Mouse (Mus musculus): ENCODE measurements around the gene Them5. TPM values are rescaled to one million over a fixed set of nuclear protein-coding genes. Genes with fewer than 3 reads are reported as not detected.

The Them5 gene
- total RNA-seq, 2 experiments from 2014 or later = not detected

- intact Hi-C loops (cut with DNase I) = no loop called here
- no peak for DNase-seq (ENCODE audit: low spot score)
Observed at GRCm38 (mm10) chr3:94369709-94370108, 27.8 kb downstream of the Them5 start.

- intact Hi-C loops (cut with DNase I) = no loop called here
- peak; percentile 63 for DNase-seq (ENCODE audit: low spot score)
Observed at GRCm38 (mm10) chr3:94371637-94372036, 29.7 kb downstream of the Them5 start.

- no peak for DNase-seq (ENCODE audit: low spot score)
- intact Hi-C loops (cut with DNase I) = no loop called here
Observed at GRCm38 (mm10) chr3:94372038-94372437, 30.1 kb downstream of the Them5 start.

- intact Hi-C loops (cut with DNase I) = no loop called here
- peak; percentile 26 for DNase-seq (ENCODE audit: low spot score)
Observed at GRCm38 (mm10) chr3:94372641-94373040, 30.7 kb downstream of the Them5 start, which contains the start of gene Rorc. Gene Rorc, plus strand, starts transcription at chr3:94372794.

GRCm38 (mm10) chr3:94373090-94373489 lies 31.2 kb downstream of the Them5 start:
- no peak for DNase-seq (ENCODE audit: low spot score)
- intact Hi-C loops (cut with DNase I) = no loop called here

GRCm38 (mm10) chr3:94373597-94374011 lies 31.7 kb downstream of the Them5 start:
- DNase-seq (ENCODE audit: low spot score) = no peak
- intact Hi-C loops (cut with DNase I) = no loop called here

GRCm38 (mm10) chr3:94374636-94375035 lies 32.7 kb downstream of the Them5 start:
- no peak for DNase-seq (ENCODE audit: low spot score)
- intact Hi-C loops (cut with DNase I) = no loop called here

- intact Hi-C loops (cut with DNase I) = no loop called here
- no peak for DNase-seq (ENCODE audit: low spot score)
Observed at GRCm38 (mm10) chr3:94375146-94375545, 33.2 kb downstream of the Them5 start.

GRCm38 (mm10) chr3:94375861-94376260 lies 34.0 kb downstream of the Them5 start:
- intact Hi-C loops (cut with DNase I) = no loop called here
- DNase-seq (ENCODE audit: low spot score) = no peak

GRCm38 (mm10) chr3:94377028-94377923 lies 35.4 kb downstream of the Them5 start:
- intact Hi-C loops (cut with DNase I) = no loop called here
- no peak for DNase-seq (ENCODE audit: low spot score)

GRCm38 (mm10) chr3:94379831-94380510 lies 38.1 kb downstream of the Them5 start:
- intact Hi-C loops (cut with DNase I) = no loop called here
- no peak for DNase-seq (ENCODE audit: low spot score)

- intact Hi-C loops (cut with DNase I) = no loop called here
- DNase-seq (ENCODE audit: low spot score) = no peak
Observed at GRCm38 (mm10) chr3:94382308-94382707, 40.4 kb downstream of the Them5 start.

GRCm38 (mm10) chr3:94383476-94383875 lies 41.6 kb downstream of the Them5 start:
- DNase-seq (ENCODE audit: low spot score) = no peak
- intact Hi-C loops (cut with DNase I) = no loop called here

- intact Hi-C loops (cut with DNase I) = no loop called here
Observed at GRCm38 (mm10) chr3:94386671-94387070, 44.8 kb downstream of the Them5 start.

GRCm38 (mm10) chr3:94387391-94387790 lies 45.5 kb downstream of the Them5 start:
- DNase-seq (ENCODE audit: low spot score) = no peak
- intact Hi-C loops (cut with DNase I) = no loop called here

More at GRCm38 (mm10) chr3:94386671-94387070, 44.8 kb downstream of the Them5 start:
- no peak for DNase-seq (ENCODE audit: low spot score)

- intact Hi-C loops (cut with DNase I) = no loop called here
- DNase-seq (ENCODE audit: low spot score) = no peak
Observed at GRCm38 (mm10) chr3:94388047-94388446, 46.1 kb downstream of the Them5 start.

- intact Hi-C loops (cut with DNase I) = no loop called here
- DNase-seq (ENCODE audit: low spot score) = no peak
Observed at GRCm38 (mm10) chr3:94389420-94389819, 47.5 kb downstream of the Them5 start.

- no peak for DNase-seq (ENCODE audit: low spot score)
- intact Hi-C loops (cut with DNase I) = no loop called here
Observed at GRCm38 (mm10) chr3:94391001-94391400, 49.1 kb downstream of the Them5 start.

- intact Hi-C loops (cut with DNase I) = no loop called here
- DNase-seq (ENCODE audit: low spot score) = no peak
Observed at GRCm38 (mm10) chr3:94392128-94392527, 50.2 kb downstream of the Them5 start.

GRCm38 (mm10) chr3:94393049-94393448 lies 51.1 kb downstream of the Them5 start:
- DNase-seq (ENCODE audit: low spot score) = no peak
- intact Hi-C loops (cut with DNase I) = no loop called here

- intact Hi-C loops (cut with DNase I) = no loop called here
- DNase-seq (ENCODE audit: low spot score) = no peak
Observed at GRCm38 (mm10) chr3:94396336-94396735, 54.4 kb downstream of the Them5 start.

All from heart, postnatal 25 days (tissue).